Mouse (Mus musculus) megakaryocyte, adult 5-6 weeks (primary cell): ENCODE data around the gene Vwa8. TPM values are rescaled to one million over a fixed set of nuclear protein-coding genes. Genes with fewer than 3 reads are reported as not detected.
A peak's percentile ranks its signal among the peaks of the same experiment; 100 is the strongest.
"Not testable (repeated sequence)": the region's sequence is repeated elsewhere in the genome, so short reads cannot be mapped to it uniquely, and the experiment has no call there.

Experiments used
- ATAC-seq: 2 replicates; pipeline ENCODE4 v1.8.0; 2016; ENCODE audit warnings: mild to moderate bottlenecking, inconsistent platforms; ENCODE audit not compliant: poor library complexity, severe bottlenecking
- total RNA-seq, 2 experiments: library from RNA; stranded (forward) in 1 of 2; stranded (reverse) in 1 of 2; fragments of 153-499, 151-499 nt in 1 of 2; fragments of 221-1000, 200-1000 nt in 1 of 2; gene quantifications; 2 replicates each; pipeline versions ENCODE4 v1.2.3 to v1.2.4; 2015 to 2017

The Vwa8 gene
- total RNA-seq, 2 experiments from 2014 or later = 7.5 to 9.0 TPM

- ATAC-seq = no peak
Measured at GRCm38 (mm10) chr14:78880879-78881278, 32.0 kb downstream of the Vwa8 start.

DNA sequence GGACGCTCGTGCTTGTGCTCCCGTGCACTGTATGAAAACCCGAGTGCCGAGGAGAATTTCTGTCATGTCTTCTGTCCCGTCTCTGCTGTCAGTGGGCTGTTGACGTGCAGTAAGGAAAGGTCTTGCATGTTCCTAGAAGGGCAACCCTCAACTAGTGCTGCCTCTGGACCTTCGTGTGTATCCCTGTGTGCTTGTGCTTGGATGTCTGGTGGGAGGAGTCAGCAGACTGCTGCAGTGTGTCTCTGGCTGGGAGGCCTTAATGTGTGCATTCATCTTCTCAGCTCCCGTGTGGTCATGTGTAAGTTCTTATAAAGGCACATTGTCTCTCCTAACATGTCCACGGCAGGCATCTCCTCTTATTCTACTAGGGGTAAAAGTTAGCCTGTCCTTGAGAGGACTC is 32.7 kb downstream of the Vwa8 start:
- ATAC-seq = no peak

- ATAC-seq = no peak
Measured at GRCm38 (mm10) chr14:78885915-78886534, 37.2 kb downstream of the Vwa8 start.

- no peak for ATAC-seq
Measured at GRCm38 (mm10) chr14:78886566-78887234, 37.8 kb downstream of the Vwa8 start.

DNA sequence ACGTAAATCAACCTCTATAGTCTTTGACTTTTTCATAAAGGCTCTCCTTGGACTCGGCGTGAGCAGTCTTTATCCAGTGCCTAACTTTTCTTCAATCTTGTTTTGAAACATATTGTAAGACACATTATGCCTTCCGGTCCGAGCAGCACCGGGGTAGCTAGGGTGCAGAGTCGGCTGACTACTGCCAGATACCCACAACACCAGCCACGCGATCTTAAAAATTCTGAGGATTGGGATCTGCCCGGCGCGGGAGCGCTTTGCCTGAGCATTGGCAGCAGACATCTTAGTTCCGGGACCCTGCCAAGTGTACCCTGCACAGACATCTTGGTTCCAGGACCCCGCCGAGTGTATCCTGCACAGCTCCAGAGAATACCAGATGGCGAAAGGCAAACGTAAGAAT is 38.6 kb downstream of the Vwa8 start:
- not testable (repeated sequence) for ATAC-seq

- ATAC-seq = no peak
Measured at GRCm38 (mm10) chr14:78895496-78895895, 46.6 kb downstream of the Vwa8 start.

DNA sequence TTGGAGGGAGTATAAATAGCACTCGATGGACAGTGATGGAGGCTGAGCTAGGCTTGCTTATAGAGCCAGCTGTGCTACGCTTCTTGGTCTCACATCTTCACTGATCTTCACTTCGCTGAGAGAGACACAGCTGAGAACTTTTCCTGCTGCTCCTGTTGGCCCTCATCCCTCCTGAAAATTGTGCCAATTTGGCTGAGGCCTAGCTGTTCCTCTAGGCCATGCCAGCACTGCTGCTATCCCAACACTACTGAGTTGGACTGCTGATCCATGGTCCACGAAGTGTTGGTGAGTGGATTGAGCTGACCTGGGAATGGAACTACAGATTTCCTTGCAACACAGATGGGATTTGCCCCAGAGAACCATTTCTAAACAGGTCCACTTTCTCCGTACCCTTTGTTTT is 47.4 kb downstream of the Vwa8 start:
- ATAC-seq = no peak

- ATAC-seq = 0 out of 2 replicates have a peak, but pooled peaks have one; percentile 18
Measured at GRCm38 (mm10) chr14:78900770-78901169, 51.9 kb downstream of the Vwa8 start.

DNA sequence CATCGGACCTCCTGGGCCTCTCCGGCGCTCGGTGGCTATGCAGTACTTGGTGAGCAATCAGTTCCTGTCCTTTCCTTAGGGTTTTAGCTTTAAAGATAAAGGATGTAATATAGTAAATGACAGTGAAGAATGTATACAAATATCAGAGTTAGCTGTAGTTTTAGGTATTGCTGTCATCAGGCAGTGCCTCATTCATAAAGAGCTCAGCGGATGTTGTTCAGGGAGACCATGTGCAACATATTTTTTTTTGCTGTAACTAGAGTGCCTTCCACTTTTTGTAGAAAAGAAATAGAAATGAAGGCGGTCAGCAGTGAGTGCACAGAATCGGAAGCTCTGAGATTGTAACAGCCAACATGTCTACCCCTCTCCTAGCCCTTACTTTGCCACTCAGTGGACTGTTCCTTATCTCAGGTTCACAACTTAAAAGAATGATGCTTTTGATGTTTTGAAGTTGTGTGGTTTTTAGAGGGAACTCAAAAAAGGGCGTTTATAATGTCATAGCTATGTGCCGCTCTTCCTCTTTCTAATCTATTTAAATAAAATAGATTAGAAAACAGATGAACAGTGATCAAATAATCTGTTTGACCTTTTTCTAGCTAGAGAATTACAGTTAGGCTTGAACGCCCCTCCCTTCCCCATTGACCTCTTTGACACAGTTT is 59.5 kb downstream of the Vwa8 start:
- ATAC-seq = 0 out of 2 replicates have a peak, but pooled peaks have one; percentile 33

DNA sequence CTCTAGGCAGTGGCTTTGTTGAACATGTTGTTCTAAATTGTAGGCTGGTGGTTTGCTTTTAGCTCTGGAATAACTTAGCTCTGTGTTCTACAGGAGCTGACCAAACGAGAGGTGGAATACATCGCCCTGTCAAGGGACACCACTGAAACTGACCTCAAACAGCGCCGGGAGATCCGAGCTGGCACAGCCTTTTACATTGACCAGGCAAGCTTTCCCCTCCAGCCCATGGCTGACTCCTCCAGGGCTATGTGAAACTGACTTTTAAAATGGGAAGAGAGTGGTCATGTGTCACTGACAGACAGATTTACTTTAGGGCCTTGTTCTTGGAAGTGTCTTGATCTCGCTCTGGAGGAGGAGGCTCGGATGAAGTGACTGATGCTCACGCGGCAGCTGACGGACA is 63.2 kb downstream of the Vwa8 start:
- ATAC-seq = no peak

GRCm38 (mm10) chr14:78914180-78914579 is 65.3 kb downstream of the Vwa8 start:
- ATAC-seq = peak; percentile 57

GRCm38 (mm10) chr14:78916691-78917090 is 67.8 kb downstream of the Vwa8 start:
- no peak for ATAC-seq

DNA sequence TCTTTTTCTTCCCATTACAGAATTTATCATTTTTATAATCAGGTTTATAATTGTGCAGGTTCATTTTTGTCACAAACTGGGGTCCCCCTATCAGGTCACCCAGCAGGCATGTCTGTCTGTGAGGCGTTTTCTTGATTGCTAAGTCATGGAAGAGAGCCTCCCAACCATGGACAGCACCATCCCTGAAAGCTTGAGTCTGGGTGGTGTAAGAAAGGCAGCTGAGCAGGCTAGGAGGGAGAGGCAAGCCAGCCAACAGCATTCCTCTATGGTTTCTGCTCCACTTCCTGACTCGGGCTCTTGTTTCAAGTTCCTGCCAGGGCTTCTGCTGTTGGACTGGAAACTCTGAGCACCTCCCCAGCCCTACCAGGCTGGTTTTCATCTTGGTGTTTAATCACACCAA is 72.4 kb downstream of the Vwa8 start:
- no peak for ATAC-seq

DNA sequence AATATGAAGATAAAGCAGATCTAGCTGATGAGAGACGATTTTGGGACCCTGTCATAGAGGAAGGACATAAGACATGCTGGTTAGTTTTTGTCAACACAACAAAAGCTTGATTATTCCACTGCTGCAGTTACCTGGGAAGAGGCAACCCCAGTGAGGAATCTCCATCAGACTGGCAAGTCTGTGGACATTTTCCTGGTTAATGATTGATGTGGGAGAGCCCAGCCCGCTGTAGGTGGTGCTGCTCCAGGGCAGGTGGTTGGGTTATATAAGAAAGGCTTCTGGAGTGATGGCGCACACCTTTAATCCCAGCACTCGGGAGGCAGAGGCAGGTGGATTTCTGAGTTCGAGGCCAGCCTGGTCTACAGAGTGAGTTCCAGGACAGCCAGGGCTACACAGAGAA is 74.8 kb downstream of the Vwa8 start:
- ATAC-seq = no peak

- ATAC-seq = peak; percentile 78
Measured at GRCm38 (mm10) chr14:78924755-78925537, 76.1 kb downstream of the Vwa8 start.

GRCm38 (mm10) chr14:78932094-78932493 is 83.2 kb downstream of the Vwa8 start:
- no peak for ATAC-seq

DNA sequence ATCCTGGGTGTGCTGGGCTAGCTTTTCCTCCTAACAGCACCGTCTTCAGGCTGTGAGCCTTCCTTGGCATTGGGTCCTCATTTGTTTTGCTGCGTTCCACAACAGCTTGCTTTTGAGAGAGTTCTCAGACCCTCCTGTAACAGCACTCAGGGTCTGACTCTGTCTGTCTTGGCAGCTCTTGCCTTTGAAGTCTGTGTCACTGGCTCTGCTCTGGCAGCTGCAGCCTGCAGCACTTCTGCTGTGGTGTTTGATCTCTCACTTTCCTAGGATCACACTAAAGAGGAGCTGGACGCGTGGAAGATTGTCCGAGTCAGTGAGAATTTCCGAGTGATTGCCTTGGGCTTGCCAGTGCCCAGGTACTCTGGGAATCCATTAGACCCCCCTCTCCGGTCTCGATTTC is 84.5 kb downstream of the Vwa8 start:
- ATAC-seq = no peak

- ATAC-seq = no peak
Measured at GRCm38 (mm10) chr14:78934596-78934995, 85.7 kb downstream of the Vwa8 start.

DNA sequence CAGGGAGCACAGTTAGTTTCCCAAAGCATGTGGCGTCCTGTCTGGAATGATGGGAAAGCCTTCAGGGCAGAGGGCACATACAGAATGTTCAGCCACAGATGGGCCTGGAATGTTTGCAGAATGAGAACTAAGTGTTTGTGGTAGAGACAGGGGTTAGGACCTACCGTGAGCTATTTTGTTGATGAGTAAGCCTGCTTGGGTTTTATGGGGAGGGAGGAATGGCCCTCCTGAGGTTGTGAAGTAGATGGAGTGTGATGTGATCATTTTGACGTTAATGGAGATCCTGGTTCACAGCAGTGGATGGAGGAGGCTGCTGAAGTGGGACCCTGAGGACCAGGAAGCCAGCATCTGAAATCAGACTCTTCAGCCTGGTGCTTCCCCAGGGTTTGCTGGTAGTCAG is 86.9 kb downstream of the Vwa8 start:
- no peak for ATAC-seq

- no peak for ATAC-seq
Measured at GRCm38 (mm10) chr14:78941741-78942475, 93.1 kb downstream of the Vwa8 start.

DNA sequence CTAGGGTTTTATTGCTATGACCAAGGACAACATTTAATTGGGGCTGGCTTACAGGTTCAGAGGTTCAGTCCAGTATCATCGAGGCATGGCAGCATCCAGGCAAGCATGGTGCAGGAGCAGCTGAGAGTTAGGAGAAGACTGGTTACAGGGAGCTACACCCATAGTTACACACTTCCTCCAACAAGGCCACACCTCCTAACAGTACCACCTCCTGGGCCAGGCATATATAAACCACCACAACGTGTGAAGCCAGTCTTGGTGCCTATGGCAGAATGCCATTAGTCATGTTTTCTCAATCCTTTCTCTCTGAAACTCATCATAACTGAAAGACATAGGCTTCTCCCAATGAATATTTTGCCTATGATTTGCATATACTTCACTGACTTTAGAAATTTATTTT is 106.9 kb downstream of the Vwa8 start:
- ATAC-seq = peak; percentile 67; the same call in 1 of the 2 replicates
